Mouse (Mus musculus): ENCODE measurements around the gene Bdnf.

Gene Bdnf

GRCm38 (mm10) chr2:109674532-109674931 is at the start of gene Bdnf:
TSS of gene Bdnf (plus strand) at chr2:109674700.
- no peak for DNase-seq (ENCODE audit: extremely low read depth, low read depth, low spot score)

GRCm38 (mm10) chr2:109626864-109627263 is 47.6 kb upstream of the Bdnf start:
- DNase-seq (ENCODE audit: extremely low read depth, low read depth, low spot score), result no peak

- DNase-seq (ENCODE audit: extremely low read depth, low read depth, low spot score), result no peak
Observed at GRCm38 (mm10) chr2:109673509-109674455, 718 bp upstream of the Bdnf start.

- no peak for DNase-seq (ENCODE audit: extremely low read depth, low read depth, low spot score)
Observed at GRCm38 (mm10) chr2:109675051-109675450, 551 bp downstream of the Bdnf start.

- no peak for DNase-seq (ENCODE audit: extremely low read depth, low read depth, low spot score)
Observed at GRCm38 (mm10) chr2:109675973-109676617, 1.6 kb downstream of the Bdnf start.

GRCm38 (mm10) chr2:109676618-109676974 is 2.1 kb downstream of the Bdnf start:
- DNase-seq (ENCODE audit: extremely low read depth, low read depth, low spot score), result no peak

GRCm38 (mm10) chr2:109677221-109678089 is 3.0 kb downstream of the Bdnf start:
- DNase-seq (ENCODE audit: extremely low read depth, low read depth, low spot score), result no peak

- DNase-seq (ENCODE audit: extremely low read depth, low read depth, low spot score), result no peak
Observed at GRCm38 (mm10) chr2:109678090-109678409, 3.5 kb downstream of the Bdnf start.

- DNase-seq (ENCODE audit: extremely low read depth, low read depth, low spot score), result no peak
Observed at GRCm38 (mm10) chr2:109678454-109678853, 4.0 kb downstream of the Bdnf start.

- DNase-seq (ENCODE audit: extremely low read depth, low read depth, low spot score), result no peak
Observed at GRCm38 (mm10) chr2:109679446-109679845, 4.9 kb downstream of the Bdnf start.

- no peak for DNase-seq (ENCODE audit: extremely low read depth, low read depth, low spot score)
Observed at GRCm38 (mm10) chr2:109681071-109681470, 6.6 kb downstream of the Bdnf start.

- DNase-seq (ENCODE audit: extremely low read depth, low read depth, low spot score), result no peak
Observed at GRCm38 (mm10) chr2:109688661-109689060, 14.2 kb downstream of the Bdnf start.

- no peak for DNase-seq (ENCODE audit: extremely low read depth, low read depth, low spot score)
Observed at GRCm38 (mm10) chr2:109692266-109693177, 18.0 kb downstream of the Bdnf start.

GRCm38 (mm10) chr2:109693178-109694115 is 18.9 kb downstream of the Bdnf start:
- no peak for DNase-seq (ENCODE audit: extremely low read depth, low read depth, low spot score)

- DNase-seq (ENCODE audit: extremely low read depth, low read depth, low spot score), result no peak
Observed at GRCm38 (mm10) chr2:109694116-109694837, 19.8 kb downstream of the Bdnf start.

- no peak for DNase-seq (ENCODE audit: extremely low read depth, low read depth, low spot score)
Observed at GRCm38 (mm10) chr2:109694838-109695225, 20.3 kb downstream of the Bdnf start.

- no peak for DNase-seq (ENCODE audit: extremely low read depth, low read depth, low spot score)
Observed at GRCm38 (mm10) chr2:109697151-109697550, 22.7 kb downstream of the Bdnf start.

- DNase-seq (ENCODE audit: extremely low read depth, low read depth, low spot score), result no peak
Observed at GRCm38 (mm10) chr2:109700291-109700690, 25.8 kb downstream of the Bdnf start.

- DNase-seq (ENCODE audit: extremely low read depth, low read depth, low spot score), result no peak
Observed at GRCm38 (mm10) chr2:109703588-109703987, 29.1 kb downstream of the Bdnf start.
